Mouse (Mus musculus) embryonic fibroblast, embryonic 13.5 days (primary cell): ENCODE results near the gene Grap.

Experiments used
- CTCF ChIP-seq: IDR thresholded peaks from 2 replicates; pipeline ENCODE4 v1.5.1; 2011; ENCODE audit warnings: mild to moderate bottlenecking, control low read depth, low read length, moderate library complexity, borderline replicate concordance; ENCODE audit not compliant: insufficient read depth
- POLR2A ChIP-seq: IDR thresholded peaks from 2 replicates; pipeline ENCODE4 v1.6.1; 2011; ENCODE audit warnings: low read depth, mild to moderate bottlenecking, control low read depth, low read length, moderate library complexity

DNA sequence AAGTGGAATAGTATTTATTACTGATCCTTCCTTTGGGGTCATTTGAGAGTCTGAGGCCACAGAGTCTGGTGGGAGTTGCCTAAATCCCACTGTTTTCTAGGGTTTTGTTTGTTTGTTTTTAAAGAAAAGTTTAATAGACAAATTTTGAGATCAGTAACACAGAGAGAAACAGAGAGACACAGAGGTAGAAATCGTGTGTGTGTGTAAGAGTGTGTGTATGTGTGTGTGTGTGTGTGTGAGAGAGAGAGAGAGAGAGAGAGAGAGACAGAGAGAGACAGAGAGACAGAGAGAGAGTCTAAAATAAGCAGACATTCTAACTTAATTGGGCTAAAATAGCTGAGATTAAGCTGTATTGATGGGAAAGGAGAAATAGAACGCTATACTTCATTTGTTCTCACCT, 503 bp downstream of the Grap start:
- TF ChIP-seq CTCF (no peak), POLR2A (no peak)
